Comparison of ENCODE assay signal across 25 mouse cellular contexts in genomic region chr9:54529950-54530349, GRCm38 (mm10). TPM values are rescaled to one million over a fixed set of nuclear protein-coding genes. Genes with fewer than 3 reads are reported as not detected.
DNase-seq lines count a peak whose midpoint lies in the region; ATAC-seq and TF ChIP-seq lines count a peak whose summit lies in the region.
"Had no signal": no experiment of that assay in that cellular context is flagged by ENCODE, and none has a peak within 500 bp of the region (broad histone marks: within the 10 kb centered on the region; RNA-seq: fewer than 3 reads in every experiment).

No protein-coding gene starts in this region.

- intact Hi-C loops in heart, postnatal 10 days (cut with DNase I), result no loop called here

- in situ Hi-C loops in CH12.LX (cut with MboI; ENCODE audit: low pct_ligation_motif_present, low pct_unique_long_range_greater_than_20kb, low sequenced_read_pairs), result no loop called here

- dilution Hi-C loops in CH12.LX (cut with MboI; ENCODE audit: extremely low pct_ligation_motif_present, extremely low pct_unique_long_range_greater_than_20kb, low sequenced_read_pairs), result no loop called here

- H3K9me3 ChIP-seq in heart, embryonic 12.5 days (replicated peaks), result no peaks in the 10 kb centered on the region
- H3K9me3 ChIP-seq in heart, embryonic 10.5 days, result no peaks in the 10 kb centered on the region
- H3K9me3 ChIP-seq in CH12.LX (replicated peaks; ENCODE audit: low read length), result no peaks in the 10 kb centered on the region
- H3K9me3 ChIP-seq: G1E had no signal

- DNase-seq in heart, adult 11 months, result peak; percentile 57
- peak; percentile 31 for DNase-seq in heart, embryonic 10.5 days (ENCODE audit: low spot score)
- no peak for DNase-seq in heart, postnatal 10 days
- DNase-seq in CH12.LX (ENCODE audit: extremely low read depth), result peak; percentile 69
- DNase-seq in brain, embryonic 14.5 days (ENCODE audit: low read depth), result peak; percentile 12
- no peak for DNase-seq in ovary, adult 18-20 months (ENCODE audit: low spot score)
- DNase-seq in ovary, postnatal 14 days (ENCODE audit: low spot score), result no peak
- DNase-seq: adrenal gland, adult 2 months; adrenal gland, adult 8-10 months; adrenal gland, postnatal 10 days; adrenal gland, postnatal 14 days; adrenal gland, postnatal 25 days; adrenal gland, postnatal 36 days; B cell, adult 2 months; cerebellum, adult 11 months; cerebellum, adult 11-12 months; cerebellum, adult 18-20 months; cerebellum, adult 2 months had no signal

- H3K79me2 ChIP-seq in CH12.LX (replicated peaks; ENCODE audit: control insufficient read depth, extremely low read depth, insufficient read depth, poor library complexity, severe bottlenecking), result no peaks in the 10 kb centered on the region

- TF ChIP-seq EP300 in CH12.LX (IDR thresholded peaks at IDR 0.05; ENCODE audit: low read length), result no peak; the same call in 1 of the 2 replicates

- no peak for TF ChIP-seq CTCF in CH12.LX (conservative IDR thresholded peaks at IDR 0.05 in 1 of 2, IDR thresholded peaks at IDR 0.05 in 1 of 2; ENCODE audit: low read depth in 2 of 2, low read length in 2 of 2)
- TF ChIP-seq CTCF in brain, embryonic 14.5 days (IDR thresholded peaks at IDR 0.05; ENCODE audit: borderline replicate concordance, extremely low read depth, insufficient read depth, insufficient read length), result no peak

- no peaks in the 10 kb centered on the region for H3K36me3 ChIP-seq in heart, embryonic 12.5 days
- H3K36me3 ChIP-seq in heart, embryonic 10.5 days, result no peaks in the 10 kb centered on the region
- no peaks in the 10 kb centered on the region for H3K36me3 ChIP-seq in CH12.LX (replicated peaks in 1 of 2; ENCODE audit: control insufficient read depth in 1 of 2, insufficient read depth in 1 of 2, low read length in 1 of 2)
- H3K36me3 ChIP-seq: G1E had no signal

- no peak overlapping the region for H3K4me3 ChIP-seq in heart, embryonic 12.5 days
- no peak overlapping the region for H3K4me3 ChIP-seq in heart, embryonic 10.5 days
- no peak overlapping the region for H3K4me3 ChIP-seq in CH12.LX (replicated peaks in 1 of 3; ENCODE audit: low read depth in 2 of 3, low read length in 2 of 3, poor library complexity in 1 of 3)

- H3K27me3 ChIP-seq in heart, embryonic 12.5 days (replicated peaks), result no peaks in the 10 kb centered on the region
- no peaks in the 10 kb centered on the region for H3K27me3 ChIP-seq in heart, embryonic 10.5 days (ENCODE audit: insufficient read depth, poor library complexity, severe bottlenecking)
- no peaks in the 10 kb centered on the region for H3K27me3 ChIP-seq in CH12.LX (replicated peaks)
- H3K27me3 ChIP-seq: Patski had no signal

- H3K27ac ChIP-seq in heart, embryonic 12.5 days (ENCODE audit: poor library complexity, severe bottlenecking), result no peak overlapping the region
- no peak overlapping the region for H3K27ac ChIP-seq in heart, embryonic 10.5 days
- no peak overlapping the region for H3K27ac ChIP-seq in CH12.LX (ENCODE audit: insufficient read depth, low read depth)

- no peak overlapping the region for H3K9ac ChIP-seq in heart, embryonic 12.5 days
- H3K9ac ChIP-seq in CH12.LX (ENCODE audit: insufficient read depth, low read depth), result no peak overlapping the region

- ATAC-seq in heart, embryonic 12.5 days (ENCODE audit: insufficient number of reproducible peaks, low FRiP score), result no peak
- ATAC-seq: activated CD4-positive, CD25-positive, alpha-beta regulatory T cell, adult 4 months; CD4-positive, CD25-positive, alpha-beta regulatory T cell, adult 4 months; Patski had no signal

- TF ChIP-seq RAD21 in CH12.LX (IDR thresholded peaks at IDR 0.05; ENCODE audit: low read depth, low read length), result no peak

- 0 out of 2 replicates have a peak, but pooled peaks cover 5% of the 10 kb centered on the region for H3K4me1 ChIP-seq in heart, embryonic 12.5 days (replicated peaks)
- peaks cover 5% of the 10 kb centered on the region; the same call in 1 of the 2 replicates for H3K4me1 ChIP-seq in heart, embryonic 10.5 days
- peaks cover 13 to 65% of the 10 kb centered on the region in 2 experiments for H3K4me1 ChIP-seq in CH12.LX (ENCODE audit: control insufficient read depth in 1 of 2, insufficient read depth in 2 of 2)

- TF ChIP-seq POLR2A in CH12.LX (IDR thresholded peaks at IDR 0.05; ENCODE audit: low read depth, low read length), result no peak
- TF ChIP-seq POLR2A in brain, embryonic 14.5 days (IDR thresholded peaks at IDR 0.05; ENCODE audit: borderline replicate concordance, extremely low read depth, insufficient read depth, insufficient read length, poor library complexity, severe bottlenecking), result no peak

- H3K4me2 ChIP-seq in heart, embryonic 12.5 days, result no peak overlapping the region
- no peak overlapping the region for H3K4me2 ChIP-seq in CH12.LX (ENCODE audit: insufficient read depth, low read depth, poor library complexity, severe bottlenecking)

- 76% methylated on average over 2 of the region's 2 CpGs for WGBS in heart, embryonic 12.5 days
- 81% methylated on average over 2 of the region's 2 CpGs for WGBS in heart, embryonic 10.5 days

TF ChIP-seq in CH12.LX, 34 proteins besides CTCF, POLR2A, EP300 and RAD21:
- TF ChIP-seq ZMIZ1 (IDR thresholded peaks at IDR 0.05; ENCODE audit: low read depth, low read length), result 0 out of 2 replicates have a peak, but pooled peaks have one; percentile 29
- no peak for TF ChIP-seq CHD1 (IDR thresholded peaks at IDR 0.05; ENCODE audit: low read depth, low read length)
- no peak for TF ChIP-seq BHLHE40 (IDR thresholded peaks at IDR 0.05; ENCODE audit: low read depth, low read length)
- peak; percentile 81 for TF ChIP-seq MEF2A (IDR thresholded peaks at IDR 0.05; ENCODE audit: borderline replicate concordance, low read depth, low read length)
- no peak for TF ChIP-seq CHD2 (IDR thresholded peaks at IDR 0.05; ENCODE audit: low read length)
- TF ChIP-seq POLR2AphosphoS2 (IDR thresholded peaks at IDR 0.05; ENCODE audit: low read depth, low read length), result no peak
- peak; percentile 59; the same call in 1 of the 2 replicates for TF ChIP-seq ETS1 (conservative IDR thresholded peaks at IDR 0.05; ENCODE audit: low read depth, low read length)
- TF ChIP-seq TCF12 (IDR thresholded peaks at IDR 0.05; ENCODE audit: low read depth, low read length), result no peak
- no peak; the same call in 1 of the 2 replicates for TF ChIP-seq IRF4 (IDR thresholded peaks at IDR 0.05; ENCODE audit: low read depth, low read length)
- TF ChIP-seq ZKSCAN1 (IDR thresholded peaks at IDR 0.05; ENCODE audit: borderline replicate concordance, low read depth, low read length), result no peak
- TF ChIP-seq ZNF384 (IDR thresholded peaks at IDR 0.05; ENCODE audit: low read depth, low read length), result peak; percentile 41; the same call in 1 of the 2 replicates
- TF ChIP-seq MAFK (IDR thresholded peaks at IDR 0.05; ENCODE audit: insufficient replicate concordance, low read length), result 0 out of 2 replicates have a peak, but pooled peaks have one; percentile 31

RNA-seq across cellular contexts. Expression of gene Sh2d7, which starts 8.8 kb away (rescaled TPM):
- polyA plus RNA-seq in heart, embryonic 12.5 days (2016; fragmentation: Nextera tagmentation; extraction: Ambion mirVana), result not detected in 2 replicates
- polyA plus RNA-seq in heart, embryonic 10.5 days (2016; fragmentation: Nextera tagmentation; extraction: Ambion mirVana), result not detected in 2 replicates
- not detected for total RNA-seq in heart, postnatal 10 days (2021)
- total RNA-seq in CH12.LX (2012; rRNA removed) (0.81 and 0.84 TPM in 2 replicates), CH12.LX (2014; rRNA removed) (0.83 and 0.90 TPM in 2 replicates)
- polyA plus RNA-seq in CH12.LX (2012; ENCODE audit: insufficient read length, low read depth), result 0.52 and 0.56 TPM in 2 replicates
- polyA plus RNA-seq in brain, embryonic 14.5 days (2012; rRNA removed), result 0.11 and 0.19 TPM in 2 replicates
- total RNA-seq: adrenal gland, adult 18-20 months; adrenal gland, adult 2 months; adrenal gland, adult 8-10 months; adrenal gland, postnatal 10 days; adrenal gland, postnatal 14 days; adrenal gland, postnatal 25 days; adrenal gland, postnatal 36 days; adrenal gland, postnatal 4 days had no signal
- polyA plus RNA-seq: activated CD4-positive, CD25-positive, alpha-beta regulatory T cell, adult 4 months; adrenal gland, adult 2 months; CD4-positive, CD25-positive, alpha-beta regulatory T cell, adult 4 months; cerebellum, adult 2 months; G1E had no signal

RNA-seq across cellular contexts. Expression of gene Dmxl2, which starts 28.5 kb away (rescaled TPM):
- 7.7 TPM in 2 replicates for polyA plus RNA-seq in heart, embryonic 12.5 days (2016; fragmentation: Nextera tagmentation; extraction: Ambion mirVana)
- 6.4 TPM in 2 replicates for polyA plus RNA-seq in heart, embryonic 10.5 days (2016; fragmentation: Nextera tagmentation; extraction: Ambion mirVana)
- total RNA-seq in heart, postnatal 10 days (2021), result 10 to 100 TPM; 19.1 to 22.1 TPM
- total RNA-seq in CH12.LX (2012; rRNA removed), result 20.1 and 23.7 TPM in 2 replicates
- 21.8 and 24.2 TPM in 2 replicates for total RNA-seq in CH12.LX (2014; rRNA removed)
- 22.5 and 26.6 TPM in 2 replicates for polyA plus RNA-seq in CH12.LX (2012; ENCODE audit: insufficient read length, low read depth)
- polyA plus RNA-seq in brain, embryonic 14.5 days (2012; rRNA removed), result 52.9 and 60.4 TPM in 2 replicates
- polyA plus RNA-seq: G1E had no signal

RNA-seq across cellular contexts. Expression of gene Cib2, which starts 30.1 kb away (rescaled TPM):
- 4.1 and 4.9 TPM in 2 replicates for polyA plus RNA-seq in heart, embryonic 12.5 days (2016; fragmentation: Nextera tagmentation; extraction: Ambion mirVana)
- polyA plus RNA-seq in heart, embryonic 10.5 days (2016; fragmentation: Nextera tagmentation; extraction: Ambion mirVana), result 2.9 and 5.5 TPM in 2 replicates
- total RNA-seq in heart, postnatal 10 days (2021), result 10 to 100 TPM in 1 of 2 experiments, 1 to 10 TPM in 1; 2.9 to 11.0 TPM
- total RNA-seq in CH12.LX (2012; rRNA removed), result 2.0 and 2.1 TPM in 2 replicates
- 3.3 and 3.4 TPM in 2 replicates for total RNA-seq in CH12.LX (2014; rRNA removed)
- polyA plus RNA-seq in CH12.LX (2012; ENCODE audit: insufficient read length, low read depth), result 2.3 and 3.5 TPM in 2 replicates
- polyA plus RNA-seq in brain, embryonic 14.5 days (2012; rRNA removed), result 24.7 and 28.2 TPM in 2 replicates
- total RNA-seq: G1E had no signal

RNA-seq across cellular contexts. Expression of gene Idh3a, which starts 56.2 kb away (rescaled TPM):
- 457 and 462 TPM in 2 replicates for polyA plus RNA-seq in heart, embryonic 12.5 days (2016; fragmentation: Nextera tagmentation; extraction: Ambion mirVana)
- 348 and 488 TPM in 2 replicates for polyA plus RNA-seq in heart, embryonic 10.5 days (2016; fragmentation: Nextera tagmentation; extraction: Ambion mirVana)
- total RNA-seq in heart, postnatal 10 days (2021), result 100 to 1,000 TPM; 529 to 594 TPM
- 102 and 135 TPM in 2 replicates for total RNA-seq in CH12.LX (2012; rRNA removed)
- total RNA-seq in CH12.LX (2014; rRNA removed), result 192 and 198 TPM in 2 replicates
- polyA plus RNA-seq in CH12.LX (2012; ENCODE audit: insufficient read length, low read depth), result 178 and 186 TPM in 2 replicates
- polyA plus RNA-seq in brain, embryonic 14.5 days (2012; rRNA removed), result 75.5 and 82.6 TPM in 2 replicates

Comparison
In these comparisons a context has a peak if more than half of its experiments do, and no peak if none do; other contexts are left out.
1. DNase-seq: peak in heart, adult 11 months (single experiment), heart, embryonic 10.5 days (single experiment), CH12.LX (single experiment) and brain, embryonic 14.5 days (single experiment); none in heart, postnatal 10 days (0 of 2), ovary, adult 18-20 months (single experiment) and ovary, postnatal 14 days (single experiment).